Mouse (Mus musculus): ENCODE measurements at regions not wholly inside any gene's neighbourhood (a gene's known extent, or its start where the extent isn't known, plus 50 kb on each side); places are given as distances from the start of the nearest gene placed in this dataset.
A peak's percentile ranks its signal among the peaks of the same experiment; 100 is the strongest.

DNA sequence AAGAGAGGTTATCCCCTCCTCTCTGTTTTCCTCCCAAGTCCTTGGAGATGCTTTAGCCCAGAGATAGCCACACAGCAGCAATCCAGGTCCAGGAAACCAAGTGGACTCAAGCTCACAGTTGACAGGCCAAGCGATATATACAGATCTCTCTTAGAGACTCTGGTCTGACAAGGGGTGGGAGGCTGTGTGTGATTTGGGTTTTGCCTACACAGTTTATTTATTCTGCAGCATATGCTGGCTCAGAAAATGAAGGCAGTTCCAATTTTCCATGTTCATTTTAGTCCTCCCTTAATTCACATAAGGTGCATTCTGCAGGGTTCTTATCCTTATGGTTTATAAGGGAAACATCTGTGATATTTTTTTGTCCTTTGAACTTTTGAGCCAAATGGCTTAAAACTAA, 595.0 kb upstream of the Apob start:
- H3K4me3 ChIP-seq, result no peak overlapping the region
- no peaks in the 10 kb centered on the region for H3K4me1 ChIP-seq
- WGBS, result 86% methylated on average over 1 of the region's 1 CpGs
- H3K27me3 ChIP-seq (replicated peaks; ENCODE audit: low read depth, poor library complexity, severe bottlenecking), result no peaks in the 10 kb centered on the region
- H3K36me3 ChIP-seq (replicated peaks), result no peaks in the 10 kb centered on the region
- no peaks in the 10 kb centered on the region for H3K9me3 ChIP-seq
- DNase-seq (ENCODE audit: low spot score), result no peak
- no peak overlapping the region for H3K27ac ChIP-seq (replicated peaks)

DNA sequence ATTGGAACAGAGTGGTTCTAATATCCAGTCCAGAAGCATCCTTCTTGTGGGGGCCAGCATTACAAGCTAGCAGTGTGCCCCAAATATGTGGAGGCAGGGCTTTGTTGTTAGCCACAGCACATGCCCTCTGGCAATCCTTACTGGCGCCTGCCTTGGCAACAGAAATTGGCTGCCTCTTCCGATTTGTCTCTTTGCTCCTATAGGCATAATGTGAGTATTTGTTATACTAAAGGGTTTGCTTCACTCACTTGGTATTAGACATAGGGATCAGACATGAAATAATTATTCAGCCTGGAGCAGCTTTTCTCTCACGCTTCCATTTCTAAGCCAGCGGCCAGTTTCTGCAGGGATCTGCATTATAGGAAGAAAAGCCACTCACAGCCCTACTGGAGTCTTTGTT, 573.6 kb upstream of the Apob start:
- no peaks in the 10 kb centered on the region for H3K9me3 ChIP-seq
- H3K27me3 ChIP-seq (replicated peaks; ENCODE audit: low read depth, poor library complexity, severe bottlenecking), result no peaks in the 10 kb centered on the region
- no peak for DNase-seq (ENCODE audit: low spot score)
- no peak overlapping the region for H3K4me3 ChIP-seq
- H3K27ac ChIP-seq (replicated peaks), result no peak overlapping the region
- H3K4me1 ChIP-seq, result no peaks in the 10 kb centered on the region
- no peaks in the 10 kb centered on the region for H3K36me3 ChIP-seq (replicated peaks)
- WGBS, result 70% methylated on average over 4 of the region's 4 CpGs

- Histone ChIP-seq H3K4me1 (no peaks in the 10 kb centered on the region), H3K27me3 (replicated peaks; ENCODE audit: low read depth, poor library complexity, severe bottlenecking) (no peaks in the 10 kb centered on the region), H3K27ac (replicated peaks) (no peak overlapping the region), H3K4me3 (no peak overlapping the region), H3K36me3 (replicated peaks) (no peaks in the 10 kb centered on the region), H3K9me3 (no peaks in the 10 kb centered on the region)
- no peak for DNase-seq (ENCODE audit: low spot score)
- WGBS, result 92% methylated on average over 4 of the region's 4 CpGs
These were observed 565.6 kb upstream of the Apob start for GRCm38 (mm10) chr12:7411810-7412209.

DNA sequence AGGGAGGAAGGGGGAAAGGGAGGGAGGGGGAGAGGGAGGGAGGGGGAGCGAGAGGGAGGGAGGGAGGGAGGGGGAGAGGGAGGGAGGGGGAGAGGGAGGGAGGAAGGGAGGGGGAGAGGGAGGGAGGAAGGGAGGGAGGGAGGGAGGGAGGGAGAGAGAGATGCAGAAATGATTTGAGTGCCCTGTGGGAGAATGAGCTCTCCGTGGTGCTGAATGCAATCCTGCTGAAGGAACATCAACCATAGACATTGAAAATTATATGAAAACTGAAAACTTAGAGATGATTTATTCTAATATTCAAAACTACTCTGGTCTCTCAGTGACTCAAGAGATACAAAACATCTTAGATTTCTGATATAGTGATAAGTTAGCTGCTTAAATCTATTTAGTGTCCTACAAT, 557.2 kb upstream of the Apob start:
- no peak overlapping the region for H3K27ac ChIP-seq (replicated peaks)
- 22% methylated on average over 1 of the region's 2 CpGs for whole genome bisulfite sequencing
- no peaks in the 10 kb centered on the region for H3K4me1 ChIP-seq
- no peak overlapping the region for H3K4me3 ChIP-seq
- no peaks in the 10 kb centered on the region for H3K9me3 ChIP-seq
- H3K27me3 ChIP-seq (replicated peaks; ENCODE audit: low read depth, poor library complexity, severe bottlenecking), result no peaks in the 10 kb centered on the region
- H3K36me3 ChIP-seq (replicated peaks), result no peaks in the 10 kb centered on the region
- DNase-seq (ENCODE audit: low spot score), result peak; percentile 44

DNA sequence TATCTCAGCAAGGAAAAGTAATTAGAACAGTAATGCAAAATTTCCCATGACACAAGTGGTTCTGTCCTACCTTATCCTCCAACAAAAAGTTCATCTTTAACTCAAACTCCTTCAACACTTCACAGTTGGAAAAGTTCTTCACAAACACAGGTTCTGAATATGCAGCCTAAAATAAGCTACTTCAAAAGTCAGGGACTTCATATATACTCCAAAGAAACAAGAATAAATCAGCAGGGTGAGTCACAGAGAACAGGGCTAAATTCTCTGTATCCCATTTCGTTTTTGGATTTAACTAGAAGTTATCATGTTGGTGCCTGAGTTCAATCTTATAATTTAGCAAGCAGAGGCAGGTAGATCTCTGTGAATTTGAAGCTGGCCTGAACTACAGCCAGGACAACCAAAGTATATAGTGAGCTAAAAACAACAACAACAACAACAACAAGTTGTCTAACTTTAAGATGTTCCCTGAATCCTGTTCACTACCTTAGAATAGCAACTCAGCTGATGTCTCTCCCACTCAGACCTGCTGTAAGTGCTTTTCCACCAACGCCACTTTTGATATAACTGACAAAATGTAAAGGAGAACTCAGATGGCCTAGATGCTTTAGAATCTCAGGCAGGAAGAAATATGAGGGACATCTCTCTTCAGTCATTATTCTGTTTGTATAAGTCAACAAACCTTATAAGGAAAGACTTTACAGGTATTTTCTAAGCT, 555.5 kb upstream of the Apob start:
- H3K27ac ChIP-seq (replicated peaks), result no peak overlapping the region
- H3K36me3 ChIP-seq (replicated peaks), result no peaks in the 10 kb centered on the region
- H3K27me3 ChIP-seq (replicated peaks; ENCODE audit: low read depth, poor library complexity, severe bottlenecking), result no peaks in the 10 kb centered on the region
- DNase-seq (ENCODE audit: low spot score), result no peak
- H3K4me1 ChIP-seq, result no peaks in the 10 kb centered on the region
- no peak overlapping the region for H3K4me3 ChIP-seq
- no peaks in the 10 kb centered on the region for H3K9me3 ChIP-seq
- 66% methylated on average over 2 of the region's 2 CpGs for WGBS

DNA sequence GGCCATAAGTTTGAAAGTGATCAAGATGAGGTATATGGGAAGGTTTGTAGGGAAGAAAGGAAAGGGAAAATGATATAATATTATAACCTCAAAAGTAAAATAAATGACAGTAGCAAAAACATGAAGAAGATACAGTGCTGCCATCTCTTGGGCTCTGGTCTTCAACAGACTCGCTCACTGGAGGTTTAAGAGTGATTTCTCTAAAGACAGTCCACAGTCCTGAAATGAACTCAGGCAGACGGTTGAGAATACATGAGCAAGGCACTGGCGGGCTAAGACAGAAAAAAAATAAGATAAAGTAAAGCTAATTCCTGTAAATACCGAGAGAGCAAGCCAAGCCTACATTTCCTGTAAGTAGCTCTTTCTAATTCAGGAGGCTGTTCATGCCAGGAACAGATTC, 546.5 kb upstream of the Apob start:
- no peaks in the 10 kb centered on the region for H3K27me3 ChIP-seq (replicated peaks; ENCODE audit: low read depth, poor library complexity, severe bottlenecking)
- no peaks in the 10 kb centered on the region for H3K4me1 ChIP-seq
- H3K4me3 ChIP-seq, result no peak overlapping the region
- no peak overlapping the region for H3K27ac ChIP-seq (replicated peaks)
- no peaks in the 10 kb centered on the region for H3K36me3 ChIP-seq (replicated peaks)
- no peak for DNase-seq (ENCODE audit: low spot score)
- 80% methylated on average over 4 of the region's 4 CpGs for WGBS
- H3K9me3 ChIP-seq, result no peaks in the 10 kb centered on the region

- H3K4me3 ChIP-seq, result no peak overlapping the region
- H3K4me1 ChIP-seq, result 0 out of 2 replicates have a peak, but pooled peaks cover under 1% of the 10 kb centered on the region
- WGBS, result 93% methylated on average over 2 of the region's 2 CpGs
- no peak for DNase-seq (ENCODE audit: low spot score)
- H3K9me3 ChIP-seq, result no peaks in the 10 kb centered on the region
- no peaks in the 10 kb centered on the region for H3K27me3 ChIP-seq (replicated peaks; ENCODE audit: low read depth, poor library complexity, severe bottlenecking)
- H3K36me3 ChIP-seq (replicated peaks), result no peaks in the 10 kb centered on the region
- no peak overlapping the region for H3K27ac ChIP-seq (replicated peaks)
These were observed 532.2 kb upstream of the Apob start for GRCm38 (mm10) chr12:7445238-7445637.

- no peaks in the 10 kb centered on the region for H3K9me3 ChIP-seq
- no peak overlapping the region for H3K4me3 ChIP-seq
- WGBS, result 36% methylated on average over 2 of the region's 2 CpGs
- no peak for DNase-seq (ENCODE audit: low spot score)
- H3K4me1 ChIP-seq, result 0 out of 2 replicates have a peak, but pooled peaks cover 5% of the 10 kb centered on the region
- H3K27ac ChIP-seq (replicated peaks), result no peak overlapping the region
- no peaks in the 10 kb centered on the region for H3K27me3 ChIP-seq (replicated peaks; ENCODE audit: low read depth, poor library complexity, severe bottlenecking)
- H3K36me3 ChIP-seq (replicated peaks), result no peaks in the 10 kb centered on the region
These were observed 526.9 kb upstream of the Apob start for GRCm38 (mm10) chr12:7450506-7450905.

DNA sequence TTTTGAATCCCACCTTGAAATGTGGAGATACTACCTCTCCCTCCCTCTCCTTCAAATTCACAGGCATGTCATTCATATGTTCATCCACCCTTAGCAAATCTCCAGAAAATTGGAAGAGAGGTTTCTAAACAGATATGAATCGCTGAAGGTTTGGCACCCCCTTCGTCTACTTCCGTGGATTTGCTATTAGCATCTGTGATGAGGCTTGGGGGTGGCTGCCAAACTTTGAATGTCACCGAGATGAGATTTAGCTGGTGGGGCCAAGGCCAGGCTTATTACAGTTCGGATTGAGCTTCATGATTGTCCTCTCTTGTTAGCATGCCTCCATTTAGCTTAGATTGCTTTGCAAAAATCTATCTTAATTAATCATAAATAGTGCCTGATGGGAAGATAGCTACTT, 520.4 kb upstream of the Apob start:
- Histone ChIP-seq H3K9me3 (no peaks in the 10 kb centered on the region), H3K27ac (replicated peaks) (no peak overlapping the region), H3K27me3 (replicated peaks; ENCODE audit: low read depth, poor library complexity, severe bottlenecking) (no peaks in the 10 kb centered on the region), H3K36me3 (replicated peaks) (no peaks in the 10 kb centered on the region), H3K4me1 (no peaks in the 10 kb centered on the region), H3K4me3 (no peak overlapping the region)
- WGBS, result 92% methylated on average over 5 of the region's 5 CpGs
- no peak for DNase-seq (ENCODE audit: low spot score)

DNA sequence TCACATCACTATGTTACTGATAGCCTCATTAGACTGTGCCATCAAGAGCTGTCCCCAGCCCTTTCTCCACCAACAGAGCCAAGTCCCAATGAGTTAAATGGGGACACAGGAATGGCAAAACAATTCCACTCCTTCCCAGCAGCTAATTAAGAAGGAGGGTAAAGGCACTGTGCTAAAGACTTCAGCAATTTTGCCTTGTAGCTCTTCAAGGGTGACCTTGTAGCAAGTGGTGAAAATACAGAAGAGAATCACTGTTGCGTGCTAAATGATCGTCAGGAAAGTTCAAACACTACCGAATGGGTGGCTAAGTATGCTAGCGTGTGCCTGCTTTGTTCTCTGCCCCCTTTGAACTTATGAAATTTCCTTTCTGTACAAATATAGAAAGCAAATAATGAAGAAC, 519.9 kb upstream of the Apob start:
- no peaks in the 10 kb centered on the region for H3K9me3 ChIP-seq
- no peak overlapping the region for H3K27ac ChIP-seq (replicated peaks)
- H3K36me3 ChIP-seq (replicated peaks), result no peaks in the 10 kb centered on the region
- no peak overlapping the region for H3K4me3 ChIP-seq
- 84% methylated on average over 4 of the region's 4 CpGs for WGBS
- no peaks in the 10 kb centered on the region for H3K27me3 ChIP-seq (replicated peaks; ENCODE audit: low read depth, poor library complexity, severe bottlenecking)
- no peaks in the 10 kb centered on the region for H3K4me1 ChIP-seq
- no peak for DNase-seq (ENCODE audit: low spot score)

GRCm38 (mm10) chr12:7464947-7465346, 512.5 kb upstream of the Apob start:
- 33% methylated on average over 1 of the region's 1 CpGs for WGBS
- Histone ChIP-seq H3K9me3 (no peaks in the 10 kb centered on the region), H3K4me1 (peaks cover 8% of the 10 kb centered on the region; the same call in 1 of the 2 replicates), H3K27ac (replicated peaks) (no peak overlapping the region), H3K36me3 (replicated peaks) (no peaks in the 10 kb centered on the region), H3K27me3 (replicated peaks; ENCODE audit: low read depth, poor library complexity, severe bottlenecking) (no peaks in the 10 kb centered on the region), H3K4me3 (no peak overlapping the region)
- peak; percentile 10 for DNase-seq (ENCODE audit: low spot score)

DNA sequence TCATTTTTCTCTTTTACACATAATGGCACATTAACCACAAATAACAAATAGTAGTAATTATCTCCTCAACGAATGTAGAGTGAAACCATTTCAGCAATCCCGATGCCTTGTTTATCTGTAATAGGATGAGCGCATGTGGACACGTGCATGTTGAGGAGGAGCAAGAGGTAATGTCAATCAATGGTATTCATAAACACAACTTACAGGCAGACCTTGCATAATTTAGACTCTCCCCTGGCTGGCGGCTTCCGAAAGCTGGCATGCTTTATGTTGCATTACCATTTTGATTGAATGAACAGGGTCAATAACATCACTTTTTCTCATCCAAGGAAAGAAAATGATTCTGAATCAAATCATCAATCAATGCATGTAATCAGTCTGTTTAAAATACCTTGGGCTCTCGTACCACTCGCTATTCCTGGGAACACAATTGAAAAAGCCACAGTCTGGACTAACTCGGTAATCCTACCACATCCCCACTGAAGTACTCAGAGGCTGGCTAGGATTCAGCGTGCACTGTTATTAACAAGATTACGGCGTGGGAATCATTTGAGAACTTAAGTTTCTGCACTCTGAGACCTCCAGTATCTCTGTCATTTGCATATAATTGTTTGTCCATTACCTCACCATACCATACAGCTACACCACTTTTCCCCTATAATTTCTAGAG, 464.7 kb upstream of the Apob start:
- Histone ChIP-seq H3K9me3 (no peaks in the 10 kb centered on the region), H3K27me3 (replicated peaks; ENCODE audit: low read depth, poor library complexity, severe bottlenecking) (no peaks in the 10 kb centered on the region), H3K27ac (replicated peaks) (no peak overlapping the region), H3K36me3 (replicated peaks) (no peaks in the 10 kb centered on the region), H3K4me3 (no peak overlapping the region), H3K4me1 (no peaks in the 10 kb centered on the region)
- no peak for DNase-seq (ENCODE audit: low spot score)
- WGBS, result 88% methylated on average over 12 of the region's 12 CpGs

DNA sequence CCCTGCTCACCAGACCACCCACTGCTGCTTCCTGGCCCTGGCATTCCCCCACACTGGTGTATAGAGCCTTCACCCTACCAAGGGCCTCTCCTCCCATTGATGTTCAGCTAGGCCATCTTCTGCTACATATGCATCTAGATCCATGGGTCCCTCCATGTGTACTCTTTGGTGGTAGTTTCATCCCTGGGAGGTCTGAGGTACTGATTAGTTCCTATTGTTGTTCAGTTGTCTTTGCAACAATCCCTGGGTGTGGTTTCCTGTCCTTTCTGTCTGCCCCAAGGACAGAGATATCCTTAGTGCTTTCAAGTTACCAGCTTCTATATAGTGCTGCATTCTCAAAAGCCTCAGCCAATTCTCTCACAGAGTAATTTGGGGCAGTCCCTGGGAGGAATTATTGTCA, 440.1 kb upstream of the Apob start:
- H3K4me3 ChIP-seq, result no peak overlapping the region
- DNase-seq (ENCODE audit: low spot score), result no peak
- no peaks in the 10 kb centered on the region for H3K36me3 ChIP-seq (replicated peaks)

More for the DNA sequence above, 440.1 kb upstream of the Apob start:
- no peaks in the 10 kb centered on the region for H3K9me3 ChIP-seq
- no peaks in the 10 kb centered on the region for H3K27me3 ChIP-seq (replicated peaks; ENCODE audit: low read depth, poor library complexity, severe bottlenecking)
- 0 out of 2 replicates have a peak, but pooled peaks cover 3% of the 10 kb centered on the region for H3K4me1 ChIP-seq
- no peak overlapping the region for H3K27ac ChIP-seq (replicated peaks)

Measured in embryonic facial prominence, embryonic 10.5 days (tissue).